Mouse (Mus musculus) hindbrain, postnatal 0 days (tissue): ENCODE measurements at regions not wholly inside any gene's neighbourhood (a gene's known extent, or its start where the extent isn't known, plus 50 kb on each side); places are given as distances from the start of the nearest gene placed in this dataset.

Experiments
- ATAC-seq: fragments of 200-750 bp; cut with Nextera tagmentation; 2 replicates; pipeline ENCODE4 v1.8.0; 2017; ENCODE audit warnings: mild to moderate bottlenecking, moderate TSS enrichment, moderate library complexity
- DNase-seq: peaks from one replicate; pipeline ENCODE4 v3.0.0-alpha.2; 2015; ENCODE audit warnings: low spot score
- H3K27ac ChIP-seq: fragments of 300-500 bp; sonication (generic); 2 replicates; pipeline ENCODE4 v1.5.1; 2014; ENCODE audit warnings: mild to moderate bottlenecking
- H3K27me3 ChIP-seq: fragments of 300-500 bp; sonication (generic); 2 replicates; pipeline ENCODE4 v1.6.1; 2014; ENCODE audit warnings: low read length, mixed read lengths; ENCODE audit not compliant: insufficient read depth
- H3K36me3 ChIP-seq: fragments of 300-500 bp; sonication (generic); 2 replicates; pipeline ENCODE4 v1.6.1; 2014; ENCODE audit warnings: low read length, mixed read lengths; ENCODE audit not compliant: insufficient read depth
- H3K4me1 ChIP-seq: fragments of 300-500 bp; sonication (generic); 2 replicates; pipeline ENCODE4 v1.6.1; 2014; ENCODE audit warnings: antibody characterized with exemption, low read length, mixed read lengths; ENCODE audit not compliant: insufficient read depth
- H3K4me2 ChIP-seq: fragments of 300-500 bp; sonication (generic); 2 replicates; pipeline ENCODE4 v1.6.1; 2014; ENCODE audit warnings: low read depth, mild to moderate bottlenecking, low read length, moderate library complexity, mixed read lengths
- H3K4me3 ChIP-seq: fragments of 300-500 bp; sonication (generic); 2 replicates; pipeline ENCODE4 v1.5.1; 2014; ENCODE audit warnings: low read length
- H3K9ac ChIP-seq: fragments of 300-500 bp; sonication (generic); replicated peaks from 2 replicates; pipeline ENCODE4 v1.6.1; 2014; ENCODE audit warnings: mild to moderate bottlenecking, low read length, moderate library complexity, mixed read lengths
- H3K9me3 ChIP-seq: fragments of 300-500 bp; sonication (generic); 2 replicates; pipeline ENCODE4 v1.6.1; 2016; ENCODE audit warnings: low read length, mixed read lengths
- CTCF ChIP-seq: IDR thresholded peaks from 2 replicates; pipeline ENCODE4 v1.5.1; 2016; ENCODE audit warnings: antibody characterized with exemption, control low read depth, low read depth
- WGBS: fragments of 180-500 bp; shearing (Covaris S2); extraction: QIAGEN DNeasy Blood & Tissue Kit; methylation state at CpG from one replicate; pipeline ENCODE4 v1.1.7; 2014; 5-methylcytosine and 5-hydroxymethylcytosine counted together

DNA sequence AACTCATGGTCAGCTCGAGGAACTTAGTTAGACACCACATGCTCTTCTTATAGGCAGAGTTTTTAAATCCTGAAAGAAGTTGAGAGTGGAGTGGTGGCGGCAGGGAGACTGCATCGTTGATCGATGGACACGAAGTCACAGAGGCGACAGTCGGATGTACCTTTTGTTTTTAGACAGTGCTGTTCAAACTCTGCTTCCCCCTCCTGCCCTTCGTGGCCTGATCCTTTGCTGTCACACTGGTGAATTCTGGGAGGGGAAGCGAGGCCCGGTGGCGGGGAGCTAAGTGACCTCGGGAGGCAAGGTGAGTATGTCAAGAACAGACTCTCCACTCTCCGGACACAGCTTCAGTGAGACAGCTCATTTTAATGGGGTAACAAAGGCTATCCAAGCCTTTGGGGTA, 155.5 kb downstream of the Cog6 start:
- H3K36me3 ChIP-seq: no peaks in the 10 kb centered on the region
- WGBS: 81% methylated on average over 13 of the region's 13 CpGs
- TF ChIP-seq CTCF: no peak
- H3K27me3 ChIP-seq: no peaks in the 10 kb centered on the region
- no peak overlapping the region for H3K4me2 ChIP-seq
- no peak overlapping the region for H3K4me3 ChIP-seq
- no peaks in the 10 kb centered on the region for H3K4me1 ChIP-seq
- H3K9ac ChIP-seq: no peak overlapping the region
- H3K9me3 ChIP-seq: no peaks in the 10 kb centered on the region
- no peak for ATAC-seq
- DNase-seq: no peak
- H3K27ac ChIP-seq: no peak overlapping the region

DNA sequence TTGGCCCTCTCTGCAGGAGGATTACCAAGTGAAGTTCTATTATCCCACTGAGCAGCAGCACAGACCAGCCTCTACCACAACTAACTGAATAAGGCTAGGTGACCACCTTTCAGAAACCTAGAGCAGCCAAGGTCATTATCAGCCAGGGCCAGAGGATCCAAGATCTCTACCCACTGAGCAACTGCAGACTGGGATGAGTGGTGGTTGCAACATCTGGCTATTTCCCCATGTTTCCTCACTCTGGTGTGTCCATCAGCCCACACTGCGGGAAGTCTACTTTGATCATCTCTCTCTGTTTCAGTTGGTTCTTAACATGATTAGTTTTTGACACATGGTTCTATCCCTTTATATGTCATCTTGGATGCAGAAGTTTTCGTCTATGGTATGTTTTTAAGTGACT, 157.2 kb downstream of the Cog6 start:
- TF ChIP-seq CTCF: no peak
- 70% methylated on average over 2 of the region's 2 CpGs for WGBS
- ATAC-seq (no peak), DNase-seq (no peak)
- no peak overlapping the region for H3K27ac ChIP-seq
- no peaks in the 10 kb centered on the region for H3K9me3 ChIP-seq
- no peak overlapping the region for H3K9ac ChIP-seq
- H3K4me2 ChIP-seq: no peak overlapping the region
- no peaks in the 10 kb centered on the region for H3K27me3 ChIP-seq
- no peaks in the 10 kb centered on the region for H3K4me1 ChIP-seq
- H3K4me3 ChIP-seq: no peak overlapping the region
- no peaks in the 10 kb centered on the region for H3K36me3 ChIP-seq

DNA sequence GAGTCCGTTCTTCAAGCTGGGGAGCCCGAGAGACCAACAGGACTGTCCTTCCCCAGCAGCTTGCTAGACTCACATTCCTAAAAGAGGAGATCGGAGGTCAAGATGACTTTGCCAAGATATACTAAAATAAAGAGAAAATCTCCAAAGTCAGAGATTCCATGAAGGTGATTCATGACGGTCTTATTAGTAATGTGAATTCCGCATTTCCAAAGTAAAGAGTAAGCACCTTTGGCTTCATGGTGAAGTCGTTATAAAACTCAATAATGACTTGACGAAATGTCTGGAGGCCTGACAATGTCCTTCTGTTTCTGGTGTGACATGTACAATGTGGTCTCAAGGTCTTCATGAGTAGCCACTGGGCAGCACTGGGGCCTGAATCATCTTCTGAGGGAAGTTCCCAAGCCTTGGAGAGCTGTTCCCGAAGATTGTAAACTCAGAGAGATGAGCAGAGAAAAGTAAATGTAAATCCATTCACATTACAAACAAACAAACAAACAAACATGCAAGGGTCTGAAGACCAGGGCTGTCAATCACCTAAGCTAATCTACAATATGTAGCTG, 157.7 kb downstream of the Cog6 start:
- TF ChIP-seq CTCF: no peak
- Histone ChIP-seq H3K4me2 (no peak overlapping the region), H3K36me3 (no peaks in the 10 kb centered on the region), H3K9me3 (no peaks in the 10 kb centered on the region), H3K27me3 (no peaks in the 10 kb centered on the region), H3K4me1 (no peaks in the 10 kb centered on the region), H3K4me3 (no peak overlapping the region), H3K9ac (no peak overlapping the region), H3K27ac (no peak overlapping the region)
- ATAC-seq: no peak
- DNase-seq: no peak
- WGBS: 89% methylated on average over 8 of the region's 8 CpGs

DNA sequence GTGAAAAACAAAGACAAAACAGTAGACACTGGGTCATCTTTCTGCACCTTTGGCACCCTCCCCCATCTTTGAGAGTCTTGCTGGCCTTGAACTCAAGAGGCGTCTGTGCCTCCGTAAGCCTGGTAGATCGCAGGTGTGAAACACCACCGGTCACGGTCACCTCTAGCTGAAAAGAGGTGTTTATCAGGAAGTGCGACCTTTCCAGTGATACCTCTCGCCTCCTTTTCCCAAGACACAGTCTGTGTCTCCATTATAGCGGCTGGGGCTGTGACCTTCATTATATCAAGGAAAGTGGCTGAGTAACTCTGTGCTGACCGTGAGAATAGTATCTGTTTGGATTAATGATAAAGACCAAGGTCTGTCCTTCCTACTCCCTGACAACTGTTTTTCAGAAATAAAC, 158.8 kb downstream of the Cog6 start:
- ATAC-seq: no peak
- DNase-seq: no peak
- Histone ChIP-seq H3K27me3 (no peaks in the 10 kb centered on the region), H3K27ac (no peak overlapping the region), H3K9me3 (no peaks in the 10 kb centered on the region), H3K4me2 (no peak overlapping the region), H3K9ac (no peak overlapping the region), H3K4me3 (no peak overlapping the region), H3K4me1 (no peaks in the 10 kb centered on the region), H3K36me3 (no peaks in the 10 kb centered on the region)
- WGBS: 94% methylated on average over 9 of the region's 9 CpGs
- no peak for TF ChIP-seq CTCF

DNA sequence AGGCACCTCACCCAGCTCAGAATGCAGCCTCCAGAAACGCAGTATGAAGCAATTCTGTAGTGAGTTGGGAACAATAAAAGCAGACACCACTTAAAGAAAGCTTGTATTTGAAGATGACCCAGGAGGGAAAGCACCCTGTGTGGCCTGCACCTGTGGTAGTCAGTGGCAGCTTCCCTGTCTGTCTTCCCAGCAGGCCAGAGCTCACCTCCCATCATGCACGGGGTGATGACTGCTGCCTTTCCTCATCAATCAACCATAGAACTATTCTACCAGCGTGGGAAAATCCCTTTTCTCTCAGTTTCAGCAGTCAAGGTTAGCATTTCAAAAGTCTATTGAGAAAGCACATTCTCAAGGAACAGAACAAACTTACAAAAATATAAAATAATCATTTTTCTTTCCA, 160.0 kb downstream of the Cog6 start:
- H3K4me2 ChIP-seq: no peak overlapping the region
- no peak for TF ChIP-seq CTCF
- no peaks in the 10 kb centered on the region for H3K4me1 ChIP-seq
- 34% methylated on average over 3 of the region's 3 CpGs for WGBS
- DNase-seq (no peak), ATAC-seq (no peak)
- no peak overlapping the region for H3K4me3 ChIP-seq
- H3K27ac ChIP-seq: no peak overlapping the region
- H3K9ac ChIP-seq: no peak overlapping the region
- no peaks in the 10 kb centered on the region for H3K36me3 ChIP-seq
- no peaks in the 10 kb centered on the region for H3K9me3 ChIP-seq
- no peaks in the 10 kb centered on the region for H3K27me3 ChIP-seq

DNA sequence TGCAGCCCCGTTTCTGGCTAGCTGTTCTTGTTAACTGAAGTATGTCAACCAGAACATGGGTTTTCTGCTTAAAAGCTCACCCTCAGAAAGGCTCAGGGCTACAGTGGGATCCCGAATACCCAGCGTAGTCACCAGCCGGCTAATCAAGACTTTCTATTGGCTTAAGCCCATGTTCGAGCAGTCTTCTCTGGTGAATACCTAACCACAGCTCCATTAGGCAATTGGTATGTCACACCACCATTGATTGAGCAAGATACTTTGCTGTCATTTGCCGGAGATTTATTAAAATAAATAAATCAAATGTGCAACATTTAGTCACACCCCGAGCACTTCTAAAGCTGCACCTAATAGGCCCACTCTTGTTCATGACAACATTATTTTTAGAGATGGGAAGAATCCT, 162.5 kb downstream of the Cog6 start:
- Histone ChIP-seq H3K9ac (no peak overlapping the region), H3K27me3 (no peaks in the 10 kb centered on the region), H3K27ac (no peak overlapping the region), H3K9me3 (no peaks in the 10 kb centered on the region), H3K4me3 (no peak overlapping the region), H3K36me3 (no peaks in the 10 kb centered on the region), H3K4me1 (no peaks in the 10 kb centered on the region), H3K4me2 (no peak overlapping the region)
- WGBS: 93% methylated on average over 7 of the region's 7 CpGs
- TF ChIP-seq CTCF: no peak
- ATAC-seq (no peak), DNase-seq (no peak)

DNA sequence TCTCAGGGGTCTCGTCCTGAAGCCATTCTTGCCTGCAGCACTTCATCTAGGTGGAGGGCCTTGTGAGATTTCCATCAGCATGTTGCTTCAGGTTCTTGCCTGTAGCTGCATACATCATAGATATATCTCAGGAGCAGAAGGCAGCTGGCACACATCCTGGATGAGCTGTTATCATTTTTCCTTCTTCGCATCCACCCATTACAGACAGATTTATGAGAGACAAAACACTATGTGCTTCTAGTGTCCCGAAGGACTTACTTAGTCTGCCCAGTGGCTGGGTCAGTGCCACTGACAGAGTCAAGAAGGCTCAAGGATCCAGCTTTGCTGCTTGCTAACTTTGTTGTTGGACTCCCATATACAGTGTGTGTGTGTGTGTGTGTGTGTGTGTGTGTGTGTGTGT, 163.9 kb downstream of the Cog6 start:
- no peaks in the 10 kb centered on the region for H3K27me3 ChIP-seq
- no peak for ATAC-seq
- no peak for DNase-seq
- WGBS: 81% methylated on average over 3 of the region's 3 CpGs
- H3K9ac ChIP-seq: no peak overlapping the region
- H3K9me3 ChIP-seq: no peaks in the 10 kb centered on the region
- no peak for TF ChIP-seq CTCF
- no peak overlapping the region for H3K27ac ChIP-seq
- H3K36me3 ChIP-seq: no peaks in the 10 kb centered on the region
- H3K4me1 ChIP-seq: no peaks in the 10 kb centered on the region
- H3K4me3 ChIP-seq: no peak overlapping the region
- H3K4me2 ChIP-seq: no peak overlapping the region
